Mouse (Mus musculus) heart, adult 2 months (tissue): ENCODE measurements around the gene Wdr49. TPM values are rescaled to one million over a fixed set of nuclear protein-coding genes. Genes with fewer than 3 reads are reported as not detected.

Experiments
- DNase-seq, 2 experiments: peaks; one replicate each; pipeline ENCODE4 v3.0.0; 2021
- H3K27ac ChIP-seq: fragments of 200-600 bp; 2 replicates; pipeline ENCODE4 v1.8.1; 2022
- H3K27me3 ChIP-seq: fragments of 200-500 bp; 2 replicates; pipeline ENCODE4 v1.6.1; 2012; ENCODE audit warnings: mild to moderate bottlenecking, low read length, inconsistent platforms, mixed read lengths; ENCODE audit not compliant: control insufficient read depth, insufficient read depth
- H3K36me3 ChIP-seq: fragments of 200-500 bp; 2 replicates; pipeline ENCODE4 v1.6.1; 2012; ENCODE audit warnings: low read length, inconsistent platforms; ENCODE audit not compliant: control insufficient read depth, insufficient read depth
- H3K4me1 ChIP-seq: fragments of 200-500 bp; 2 replicates; pipeline ENCODE4 v1.6.1; 2011; ENCODE audit warnings: low read length; ENCODE audit not compliant: control insufficient read depth, insufficient read depth
- H3K4me3 ChIP-seq: fragments of 200-600 bp; 2 replicates; pipeline ENCODE4 v1.8.1; 2022
- H3K79me2 ChIP-seq: fragments of 200-500 bp; replicated peaks from 2 replicates; pipeline ENCODE4 v1.6.1; 2012; ENCODE audit warnings: mild to moderate bottlenecking, inconsistent platforms, low read length, moderate library complexity, mixed read lengths; ENCODE audit not compliant: control insufficient read depth, insufficient read depth
- H3K9ac ChIP-seq: fragments of 200-500 bp; 2 replicates; pipeline ENCODE4 v1.6.1; 2012; ENCODE audit warnings: low read depth, mild to moderate bottlenecking, control low read depth, inconsistent platforms, low read length, mixed read lengths
- CTCF ChIP-seq: fragments of 200-600 bp; IDR thresholded peaks from 2 replicates; pipeline ENCODE4 v1.8.1; 2022; ENCODE audit warnings: antibody characterized with exemption, mild to moderate bottlenecking, moderate library complexity
- EP300 ChIP-seq: fragments of 200-500 bp; IDR thresholded peaks from 2 replicates; pipeline ENCODE4 v1.6.1; 2011; ENCODE audit warnings: low read depth, low read length, control low read depth; ENCODE audit not compliant: insufficient read depth
- POLR2A ChIP-seq: fragments of 200-500 bp; IDR thresholded peaks from 2 replicates; pipeline ENCODE4 v1.6.1; 2011; ENCODE audit warnings: mild to moderate bottlenecking, low read depth, low read length, control low read depth; ENCODE audit not compliant: insufficient read depth
- WGBS: fragments of 180-500 bp; shearing (Covaris S2); methylation state at CpG from one replicate; pipeline ENCODE4 v1.1.7; 2018; 5-methylcytosine and 5-hydroxymethylcytosine counted together
- intact Hi-C: fragments of 180-260 bp; cut with DNase I; formaldehyde crosslinking; loops from one replicate; pipeline ENCODE4 v1.15.1; 2025
- polyA plus RNA-seq: library from polyadenylated mRNA; depleted of rRNA; stranded (reverse); fragments of >200 nt; gene quantifications from 2 replicates; pipeline ENCODE4 v1.2.3, GENCODE M21; 2012; rRNA removed
- total RNA-seq, 2 experiments: library from RNA; stranded (reverse); gene quantifications; 2 replicates each; pipeline ENCODE4 v1.2.3; 2021

The Wdr49 gene
- total and polyA plus RNA-seq, 3 experiments, result not detected

DNA sequence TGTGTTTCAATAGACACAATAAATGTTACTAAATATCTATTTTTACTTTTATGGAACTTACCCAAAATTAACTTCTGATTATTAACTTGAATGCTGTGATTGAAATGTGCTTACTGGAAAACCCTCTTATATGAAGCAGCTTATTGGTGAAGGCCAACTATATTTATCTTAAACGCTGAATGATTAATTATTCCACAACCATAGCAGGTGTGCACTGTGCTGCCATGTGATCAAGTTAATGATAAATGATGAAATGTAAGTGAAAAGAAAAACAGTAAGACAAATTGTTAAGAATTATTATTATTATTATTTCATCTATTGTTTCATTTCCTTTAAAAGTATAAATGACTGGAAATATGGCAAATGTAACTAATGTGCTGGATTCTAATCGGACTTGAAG, 212.0 kb downstream of the Wdr49 start, which contains the start of gene Serpini2:
Gene Serpini2 (minus strand): TSS at position 101 of the 400 bp plus-strand sequence.
- intact Hi-C loops, result no loop called here
- no peaks in the 10 kb centered on the region for H3K79me2 ChIP-seq
- 77% methylated on average over 2 of the region's 2 CpGs for WGBS
- no peak within 1 kb of the TSS for H3K9ac ChIP-seq
- H3K27ac ChIP-seq, result no peak within 1 kb of the TSS
- H3K27me3 ChIP-seq, result no peaks in the 10 kb centered on the region
- H3K4me3 ChIP-seq, result no peak within 1 kb of the TSS
- H3K36me3 ChIP-seq, result no peaks in the 10 kb centered on the region
- no peak for TF ChIP-seq EP300
- no peak for TF ChIP-seq CTCF
- TF ChIP-seq POLR2A, result no peak
- no peaks in the 10 kb centered on the region for H3K4me1 ChIP-seq
- no peak for DNase-seq

DNA sequence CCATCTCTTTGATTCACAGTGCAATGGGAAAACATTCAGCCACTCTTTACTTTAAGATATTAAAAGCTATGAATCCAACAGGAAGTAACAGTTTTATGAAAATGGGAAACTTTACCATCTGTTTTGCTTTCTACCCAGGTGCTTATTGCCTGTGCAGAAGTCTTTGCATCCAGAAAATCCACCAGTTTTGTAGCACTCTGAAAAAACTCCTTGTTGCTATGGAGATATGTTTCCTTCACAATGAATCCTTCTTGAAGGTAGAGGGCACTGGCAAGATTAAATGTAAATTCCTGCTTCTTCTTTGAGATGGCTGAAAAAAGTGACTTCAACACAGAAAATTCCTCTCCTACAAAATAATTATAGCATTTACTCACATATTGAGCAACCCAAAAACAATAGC, 222.6 kb downstream of the Wdr49 start:
- no peak for TF ChIP-seq POLR2A
- no peak for TF ChIP-seq CTCF
- TF ChIP-seq EP300, result no peak
- no peak overlapping the region for H3K4me3 ChIP-seq
- no peaks in the 10 kb centered on the region for H3K36me3 ChIP-seq
- H3K9ac ChIP-seq, result no peak overlapping the region
- intact Hi-C loops, result no loop called here
- H3K4me1 ChIP-seq, result no peaks in the 10 kb centered on the region
- no peak for DNase-seq
- no peaks in the 10 kb centered on the region for H3K27me3 ChIP-seq
- H3K27ac ChIP-seq, result no peak overlapping the region
- no peaks in the 10 kb centered on the region for H3K79me2 ChIP-seq

Other genes starting within 250 kb of the Wdr49 start
- not detected for gene Serpini2, start 212.1 kb downstream of the Wdr49 start, total RNA-seq
- gene Serpini2, start 212.1 kb downstream of the Wdr49 start, polyA plus RNA-seq, result not detected in 2 replicates
- gene Pdcd10, start 74.7 kb upstream of the Wdr49 start, total RNA-seq, result 10 to 100 TPM; 25.7 to 26.1 TPM
- gene Pdcd10, start 74.7 kb upstream of the Wdr49 start, polyA plus RNA-seq, result 4.0 and 9.8 TPM in 2 replicates
- gene Serpini1, start 75.4 kb upstream of the Wdr49 start, total RNA-seq, result 1 to 10 TPM; 3.7 to 4.6 TPM
- gene Serpini1, start 75.4 kb upstream of the Wdr49 start, polyA plus RNA-seq, result 1.4 and 3.7 TPM in 2 replicates